Comparison of ENCODE assay signal across 19 mouse cellular contexts in the genomic region with DNA sequence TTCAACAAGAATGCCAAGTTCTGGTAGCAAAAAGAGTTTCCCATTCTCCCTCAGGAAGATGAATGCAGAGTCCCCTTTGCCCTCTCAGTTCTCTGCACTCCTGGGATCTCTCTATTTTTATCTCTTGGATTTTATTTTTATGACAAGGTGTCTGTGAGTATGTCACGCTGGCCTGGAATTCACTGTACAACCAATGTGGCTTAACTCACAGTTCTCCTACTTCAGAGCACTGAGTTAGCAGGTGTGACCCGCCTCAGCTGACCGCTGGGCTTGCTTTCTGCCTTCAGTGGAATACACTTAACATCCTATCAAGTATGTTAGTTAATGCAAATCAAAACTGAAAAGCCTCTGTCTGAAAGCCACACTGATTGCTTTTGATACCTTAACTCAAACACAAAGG. TPM values are rescaled to one million over a fixed set of nuclear protein-coding genes. Genes with fewer than 3 reads are reported as not detected.
DNase-seq lines count a peak whose midpoint lies in the region; ATAC-seq lines count a peak whose summit lies in the region.
"Had no signal": no experiment of that assay in that cellular context is flagged by ENCODE, and none has a peak within 500 bp of the region (broad histone marks: within the 10 kb centered on the region; RNA-seq: fewer than 3 reads in every experiment).

No protein-coding gene starts in this region.

- peak; percentile 22 to 41 for DNase-seq in heart, adult 18-20 months
- DNase-seq in heart, embryonic 10.5 days (ENCODE audit: low spot score) = no peak
- peak; percentile 45 for DNase-seq in midbrain, embryonic 11.5 days (ENCODE audit: low spot score, missing footprints)
- no peak for DNase-seq in thymus, adult 18-20 months
- DNase-seq: cerebellum, adult 18-20 months; cerebellum, adult 9-11 months; cerebellum, postnatal 36 days; gastrocnemius, adult 2 months; gastrocnemius, postnatal 25 days; kidney, adult 2 months had no signal

- 56% methylated on average over 3 of the region's 3 CpGs for WGBS in heart, embryonic 11.5 days (ENCODE audit: insufficient replicate concordance)
- 40% methylated on average over 3 of the region's 3 CpGs for WGBS in heart, embryonic 13.5 days
- 69% methylated on average over 3 of the region's 3 CpGs for WGBS in heart, embryonic 10.5 days
- 87% methylated on average over 3 of the region's 3 CpGs for WGBS in midbrain, embryonic 11.5 days
- WGBS in midbrain, embryonic 15.5 days = 76% methylated on average over 3 of the region's 3 CpGs

- no peaks in the 10 kb centered on the region for H3K27me3 ChIP-seq in heart, embryonic 11.5 days (ENCODE audit: control insufficient read depth, insufficient read depth, low read length)
- H3K27me3 ChIP-seq in heart, embryonic 13.5 days (replicated peaks) = no peaks in the 10 kb centered on the region
- H3K27me3 ChIP-seq in heart, embryonic 10.5 days (ENCODE audit: insufficient read depth, poor library complexity, severe bottlenecking) = no peaks in the 10 kb centered on the region
- H3K27me3 ChIP-seq in midbrain, embryonic 11.5 days (ENCODE audit: control insufficient read depth, insufficient read depth, low read length) = no peaks in the 10 kb centered on the region
- H3K27me3 ChIP-seq in midbrain, embryonic 15.5 days (replicated peaks) = no peaks in the 10 kb centered on the region
- H3K27me3 ChIP-seq: CH12.LX; embryonic facial prominence, embryonic 13.5 days; forebrain, embryonic 13.5 days; hindbrain, embryonic 15.5 days; Patski had no signal

- no peak overlapping the region for H3K4me2 ChIP-seq in heart, embryonic 11.5 days
- no peak overlapping the region for H3K4me2 ChIP-seq in heart, embryonic 13.5 days
- H3K4me2 ChIP-seq in midbrain, embryonic 11.5 days = no peak overlapping the region
- no peak overlapping the region for H3K4me2 ChIP-seq in midbrain, embryonic 15.5 days
- H3K4me2 ChIP-seq: embryonic facial prominence, embryonic 13.5 days; forebrain, embryonic 13.5 days; hindbrain, embryonic 15.5 days had no signal

- no peak overlapping the region for H3K9ac ChIP-seq in heart, embryonic 11.5 days (ENCODE audit: low read depth, low read length)
- H3K9ac ChIP-seq in heart, embryonic 13.5 days = no peak overlapping the region
- H3K9ac ChIP-seq in midbrain, embryonic 11.5 days (ENCODE audit: low read length) = no peak overlapping the region
- no peak overlapping the region for H3K9ac ChIP-seq in midbrain, embryonic 15.5 days
- H3K9ac ChIP-seq: embryonic facial prominence, embryonic 13.5 days; forebrain, embryonic 13.5 days; hindbrain, embryonic 15.5 days had no signal

- H3K36me3 ChIP-seq in heart, embryonic 11.5 days (ENCODE audit: control insufficient read depth, insufficient read depth, low read length) = no peaks in the 10 kb centered on the region
- H3K36me3 ChIP-seq in heart, embryonic 13.5 days = no peaks in the 10 kb centered on the region
- H3K36me3 ChIP-seq in heart, embryonic 10.5 days = no peaks in the 10 kb centered on the region
- H3K36me3 ChIP-seq in midbrain, embryonic 11.5 days (ENCODE audit: control insufficient read depth, insufficient read depth, low read length) = no peaks in the 10 kb centered on the region
- no peaks in the 10 kb centered on the region for H3K36me3 ChIP-seq in midbrain, embryonic 15.5 days (replicated peaks)
- H3K36me3 ChIP-seq: embryonic facial prominence, embryonic 13.5 days; hindbrain, embryonic 15.5 days had no signal

- no peaks in the 10 kb centered on the region for H3K9me3 ChIP-seq in heart, embryonic 11.5 days (replicated peaks; ENCODE audit: control insufficient read depth, low read length)
- H3K9me3 ChIP-seq in heart, embryonic 13.5 days = no peaks in the 10 kb centered on the region
- no peaks in the 10 kb centered on the region for H3K9me3 ChIP-seq in heart, embryonic 10.5 days
- H3K9me3 ChIP-seq in midbrain, embryonic 11.5 days (ENCODE audit: control insufficient read depth, low read length) = no peaks in the 10 kb centered on the region
- H3K9me3 ChIP-seq in midbrain, embryonic 15.5 days = no peaks in the 10 kb centered on the region
- H3K9me3 ChIP-seq: embryonic facial prominence, embryonic 13.5 days; forebrain, embryonic 13.5 days; hindbrain, embryonic 15.5 days had no signal

- no peaks in the 10 kb centered on the region for H3K4me1 ChIP-seq in heart, embryonic 11.5 days (ENCODE audit: control insufficient read depth, insufficient read depth, low read length)
- peaks cover 10% of the 10 kb centered on the region for H3K4me1 ChIP-seq in heart, embryonic 13.5 days
- no peaks in the 10 kb centered on the region for H3K4me1 ChIP-seq in heart, embryonic 10.5 days
- no peaks in the 10 kb centered on the region for H3K4me1 ChIP-seq in midbrain, embryonic 11.5 days (ENCODE audit: control insufficient read depth, insufficient read depth, low read length)
- no peaks in the 10 kb centered on the region for H3K4me1 ChIP-seq in midbrain, embryonic 15.5 days
- H3K4me1 ChIP-seq: embryonic facial prominence, embryonic 13.5 days; forebrain, embryonic 13.5 days; hindbrain, embryonic 15.5 days had no signal

- no peak overlapping the region for H3K27ac ChIP-seq in heart, embryonic 11.5 days (ENCODE audit: low read depth, low read length)
- H3K27ac ChIP-seq in heart, embryonic 13.5 days (replicated peaks) = peak overlapping the region; percentile 48
- no peak overlapping the region for H3K27ac ChIP-seq in heart, embryonic 10.5 days
- H3K27ac ChIP-seq in midbrain, embryonic 11.5 days (ENCODE audit: low read depth, low read length) = no peak overlapping the region
- H3K27ac ChIP-seq in midbrain, embryonic 15.5 days = no peak overlapping the region
- H3K27ac ChIP-seq: embryonic facial prominence, embryonic 13.5 days; forebrain, embryonic 13.5 days; gastrocnemius, adult 2 months; hindbrain, embryonic 15.5 days had no signal

- no peak for ATAC-seq in heart, embryonic 11.5 days (replicated peaks; ENCODE audit: insufficient number of reproducible peaks, low FRiP score, low TSS enrichment)
- no peak for ATAC-seq in heart, embryonic 13.5 days (ENCODE audit: extremely low read depth, insufficient number of reproducible peaks, low FRiP score, low TSS enrichment)
- ATAC-seq in midbrain, embryonic 11.5 days (ENCODE audit: low FRiP score) = no peak
- no peak for ATAC-seq in midbrain, embryonic 15.5 days (replicated peaks)
- ATAC-seq: forebrain, embryonic 13.5 days; intestine, embryonic 16.5 days had no signal

- H3K4me3 ChIP-seq in heart, embryonic 11.5 days (ENCODE audit: low read depth, low read length) = no peak overlapping the region
- H3K4me3 ChIP-seq in heart, embryonic 13.5 days = no peak overlapping the region
- H3K4me3 ChIP-seq in heart, embryonic 10.5 days = no peak overlapping the region
- H3K4me3 ChIP-seq in midbrain, embryonic 11.5 days (ENCODE audit: low read depth, low read length) = no peak overlapping the region
- H3K4me3 ChIP-seq in midbrain, embryonic 15.5 days = no peak overlapping the region
- H3K4me3 ChIP-seq: embryonic facial prominence, embryonic 13.5 days; forebrain, embryonic 13.5 days; gastrocnemius, adult 2 months; hindbrain, embryonic 15.5 days had no signal

RNA-seq across cellular contexts. Expression of gene Dut, which starts 27.7 kb away (rescaled TPM):
- 10 to 100 TPM; 31.9 to 32.5 TPM for total RNA-seq in heart, adult 18-20 months (2021)
- 148 and 156 TPM in 2 replicates for polyA plus RNA-seq in heart, embryonic 11.5 days (2014; fragmentation: Nextera tagmentation; extraction: Ambion mirVana)
- polyA plus RNA-seq in heart, embryonic 13.5 days (2015; fragmentation: Nextera tagmentation; extraction: Ambion mirVana) = 113 and 127 TPM in 2 replicates
- polyA plus RNA-seq in heart, embryonic 10.5 days (2016; fragmentation: Nextera tagmentation; extraction: Ambion mirVana) = 150 and 180 TPM in 2 replicates
- polyA plus RNA-seq in midbrain, embryonic 11.5 days (2014; fragmentation: Nextera tagmentation; extraction: Ambion mirVana) = 215 and 220 TPM in 2 replicates
- polyA plus RNA-seq in midbrain, embryonic 15.5 days (2015; fragmentation: Nextera tagmentation; extraction: Ambion mirVana) = 69.1 and 70.2 TPM in 2 replicates

Comparison
In these comparisons a context has a peak if more than half of its experiments do, and no peak if none do; other contexts are left out.
1. DNase-seq: peak in heart, adult 18-20 months (2 of 2) and midbrain, embryonic 11.5 days (single experiment); none in heart, embryonic 10.5 days (single experiment) and thymus, adult 18-20 months (0 of 2).